Mouse (Mus musculus) heart, postnatal 10 days (tissue): ENCODE results near the gene Unc119b. TPM values are rescaled to one million over a fixed set of nuclear protein-coding genes. Genes with fewer than 3 reads are reported as not detected.
"Not testable (repeated sequence)": the region's sequence is repeated elsewhere in the genome, so short reads cannot be mapped to it uniquely, and the experiment has no call there.

Experiments
- DNase-seq, 2 experiments: peaks; one replicate each; pipeline ENCODE4 v3.0.0; 2021
- intact Hi-C: fragments of 180-260 bp; cut with DNase I; formaldehyde crosslinking; loops from one replicate; pipeline ENCODE4 v1.15.1; 2025
- total RNA-seq, 2 experiments: library from RNA; stranded (reverse); gene quantifications; 2 replicates each; pipeline ENCODE4 v1.2.3; 2021

The Unc119b gene
- total RNA-seq = 10 to 100 TPM; 23.8 TPM

DNA sequence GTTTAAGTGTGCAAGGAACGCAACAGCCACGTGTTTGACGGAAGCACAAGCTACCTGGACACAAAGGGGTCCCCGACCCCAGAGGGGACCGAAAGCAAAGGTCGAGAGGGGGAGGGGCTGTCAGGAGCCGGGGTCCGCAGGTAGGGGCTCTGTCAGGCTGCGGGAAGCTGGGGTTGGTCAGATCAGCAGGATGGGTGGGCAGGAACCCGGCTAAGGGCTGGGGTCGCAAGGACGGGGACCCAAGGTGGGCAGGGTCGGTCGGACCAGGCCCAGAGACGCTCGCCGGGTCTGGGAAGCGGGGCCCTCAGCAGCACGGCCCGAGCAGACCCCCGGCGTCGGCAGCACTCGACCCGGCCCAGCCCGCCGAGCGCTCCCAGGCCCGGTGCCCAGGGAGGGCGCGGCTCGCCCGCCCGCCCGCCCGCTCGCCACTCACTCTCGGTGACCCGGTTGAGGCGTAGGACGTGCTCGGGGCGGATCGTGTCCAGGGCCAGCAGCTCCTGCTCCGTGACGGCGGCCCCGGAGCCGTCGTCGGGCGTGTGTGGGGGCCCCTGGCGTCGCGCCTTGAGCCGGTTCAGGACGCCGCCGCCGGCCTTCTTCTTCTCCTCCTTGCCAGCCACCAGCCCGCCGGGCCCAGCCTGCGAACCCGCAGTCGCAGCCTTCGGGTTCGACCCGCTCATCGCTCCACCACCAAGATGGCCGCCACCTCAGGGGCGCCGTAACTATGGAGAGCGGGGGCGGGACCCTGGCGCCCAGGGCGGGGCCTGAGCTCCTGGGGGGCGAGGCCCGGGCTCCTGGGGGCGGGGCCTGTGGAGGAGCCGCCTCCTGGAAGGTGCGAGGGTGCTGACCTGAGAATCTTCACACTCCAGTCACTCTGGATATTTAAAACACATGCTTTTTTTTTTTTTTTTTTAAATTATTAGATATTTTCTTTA, at the start of gene Unc119b:
TSS of gene Unc119b (minus strand) at position 742 of the 932 bp plus-strand sequence.
- intact Hi-C loops = no loop called here
- peak; percentile 90 to 91 for DNase-seq

- no peak for DNase-seq
- intact Hi-C loops = loop anchor here (10.0 kb wide), 1 partner anchor 209 kb away; the partner anchor contains the start of gene Hnf1a
Observed at GRCm38 (mm10) chr5:115183482-115183881, 48.7 kb upstream of the Unc119b start.

- intact Hi-C loops = loop anchor here (10.0 kb wide), 1 partner anchor 208 kb away; the partner anchor contains the start of gene Hnf1a
- DNase-seq = no peak
Observed at GRCm38 (mm10) chr5:115182925-115183324, 48.1 kb upstream of the Unc119b start.

GRCm38 (mm10) chr5:115181248-115181940, 46.6 kb upstream of the Unc119b start:
- no peak for DNase-seq
- intact Hi-C loops = loop anchor here (10.0 kb wide), 1 partner anchor 207 kb away; the partner anchor contains the start of gene Hnf1a

GRCm38 (mm10) chr5:115179596-115179995, 44.8 kb upstream of the Unc119b start:
- intact Hi-C loops = no loop called here
- DNase-seq = no peak

DNA sequence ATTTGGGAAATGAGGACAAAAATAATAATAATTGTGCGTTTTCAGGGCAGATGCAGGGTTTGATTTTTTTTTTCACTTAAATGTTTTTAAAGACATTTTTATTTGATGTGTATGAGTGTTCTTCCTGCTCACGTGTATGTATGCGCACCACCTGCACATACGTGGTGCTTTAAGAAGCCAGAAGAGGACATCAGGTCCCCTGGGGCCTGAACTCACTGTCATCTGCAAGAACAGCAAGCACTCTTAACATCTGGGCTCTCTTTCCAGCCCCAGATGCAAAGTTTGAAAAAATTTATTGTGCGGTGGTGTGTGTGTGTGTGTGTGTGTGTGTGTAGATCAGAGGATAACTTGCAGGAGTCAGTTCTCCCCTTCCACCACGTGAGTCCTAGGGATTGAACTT, 43.1 kb upstream of the Unc119b start:
- intact Hi-C loops = no loop called here
- no peak for DNase-seq

DNA sequence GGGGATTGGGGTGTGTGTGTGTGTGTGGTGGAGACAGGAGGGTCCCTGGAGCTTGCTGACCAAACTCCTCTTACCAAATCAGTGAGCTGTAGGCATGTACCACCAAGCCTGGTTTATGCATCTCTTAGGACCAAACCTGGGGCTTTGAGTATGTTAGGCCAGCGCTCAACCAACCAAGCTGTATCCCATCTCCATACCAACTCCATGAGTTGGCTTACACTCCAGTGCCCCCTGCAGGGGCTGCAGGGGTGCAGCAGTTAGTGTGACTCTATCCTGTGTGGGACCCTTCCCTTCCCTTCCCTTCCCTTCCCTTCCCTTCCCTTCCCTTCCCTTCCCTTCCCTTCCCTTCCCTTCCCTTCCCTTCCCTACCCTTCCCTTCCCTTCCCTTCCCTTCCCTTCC, 39.8 kb upstream of the Unc119b start:
- no peak for DNase-seq
- intact Hi-C loops = no loop called here

DNA sequence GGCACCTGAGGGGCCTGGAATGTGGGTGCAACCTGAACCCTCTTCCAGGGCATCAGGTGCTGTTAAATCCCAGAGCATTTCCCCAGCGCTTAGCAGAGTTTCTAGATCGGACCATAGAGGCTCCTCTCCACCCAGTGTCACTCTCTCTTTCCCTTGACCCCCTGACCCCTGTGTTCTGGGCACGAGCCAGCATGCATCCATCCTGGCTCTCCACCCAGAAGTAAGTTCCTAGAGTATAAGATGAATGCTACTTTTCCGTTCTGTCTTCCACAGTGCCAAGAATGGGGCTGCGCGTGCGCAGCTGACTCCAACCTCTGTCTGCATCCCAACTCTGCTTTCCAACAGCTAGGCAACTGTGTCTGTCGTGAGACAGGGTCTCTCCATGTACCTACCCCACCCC, 35.4 kb upstream of the Unc119b start:
- intact Hi-C loops = no loop called here

DNA sequence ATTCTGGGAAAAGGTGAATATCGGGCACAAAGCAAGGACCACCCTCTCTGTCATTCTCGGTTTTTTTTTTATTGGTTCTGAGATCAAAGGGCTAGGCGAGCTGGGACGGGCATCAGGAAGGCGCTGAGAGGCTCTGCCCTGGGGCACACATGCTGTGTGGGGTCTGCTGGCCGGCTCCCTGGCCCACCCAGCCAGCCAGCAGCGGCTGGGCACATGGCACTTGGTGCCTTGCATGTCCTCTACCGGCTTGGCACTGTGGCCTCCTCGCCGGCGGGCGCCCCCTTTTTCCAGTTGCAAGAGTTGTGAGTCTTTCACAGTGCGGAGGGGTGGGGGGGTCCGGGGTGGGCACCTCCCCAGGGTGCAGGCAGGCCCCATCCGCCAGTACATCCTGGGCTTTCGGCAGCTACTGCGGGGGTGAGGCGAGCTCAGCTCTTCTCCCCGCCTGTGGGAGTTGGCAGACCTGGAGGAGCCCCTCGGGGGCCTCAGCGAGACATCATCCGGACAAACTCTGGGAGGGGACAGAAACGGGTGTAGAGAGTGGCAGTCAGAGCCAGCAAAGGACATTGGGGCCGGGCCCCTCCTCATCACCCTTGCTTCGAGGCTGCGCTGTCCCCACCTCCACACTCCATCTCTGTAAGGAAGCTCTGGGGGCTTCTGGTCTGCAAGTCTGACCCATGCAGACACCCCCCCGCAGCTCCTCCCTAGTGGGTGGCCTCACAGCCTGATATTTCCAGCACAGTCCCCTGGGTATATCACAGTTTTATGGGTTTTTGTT, 34.1 kb upstream of the Unc119b start:
- no peak for DNase-seq
- intact Hi-C loops = no loop called here

More for the DNA sequence above, 35.4 kb upstream of the Unc119b start:
- DNase-seq = no peak

GRCm38 (mm10) chr5:115167396-115167795, 32.6 kb upstream of the Unc119b start:
- intact Hi-C loops = no loop called here
- DNase-seq = no peak

DNA sequence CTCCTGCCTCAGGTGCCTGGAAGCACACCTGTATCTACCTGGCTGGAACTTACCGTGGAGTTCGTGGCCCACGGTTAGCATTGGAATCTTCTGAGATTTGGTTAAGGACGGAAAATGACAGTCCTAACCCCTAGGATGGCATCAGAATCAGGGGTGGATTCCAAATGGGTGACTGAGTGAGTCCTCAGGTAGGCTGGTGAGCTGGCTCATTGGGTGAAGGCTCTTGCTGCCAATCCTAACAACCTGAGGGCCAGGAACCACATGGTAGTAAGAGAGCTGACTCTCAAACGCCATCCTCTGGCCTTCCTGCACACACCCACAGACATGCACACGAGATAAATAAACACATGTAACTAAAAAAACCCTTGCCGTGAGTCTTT, 32.0 kb upstream of the Unc119b start:
- DNase-seq = no peak
- intact Hi-C loops = no loop called here

- intact Hi-C loops = no loop called here
- DNase-seq = peak in 1 of 2 experiments; percentile 63
Observed at GRCm38 (mm10) chr5:115165895-115166814, 31.4 kb upstream of the Unc119b start.

DNA sequence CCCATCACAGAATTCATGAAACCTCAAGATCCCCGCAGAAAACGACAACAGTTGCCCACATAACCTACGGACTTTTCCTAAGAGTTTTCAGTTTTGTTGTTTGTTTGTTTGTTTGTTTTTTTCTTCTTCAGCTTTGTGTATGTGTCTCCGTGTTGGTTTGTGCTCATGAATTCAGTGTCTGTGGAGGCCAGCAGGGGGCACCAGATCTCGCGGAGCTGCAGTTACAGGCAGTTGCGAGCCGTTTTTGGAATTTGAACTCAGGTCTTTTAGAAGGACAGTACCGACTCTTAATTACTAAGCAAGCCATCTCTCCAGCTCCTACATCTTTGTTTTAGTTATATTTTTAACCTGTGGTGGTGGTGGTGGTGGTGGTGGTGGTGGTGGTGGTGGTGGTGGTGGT, 30.6 kb upstream of the Unc119b start:
- intact Hi-C loops = no loop called here
- DNase-seq = no peak

- DNase-seq = not testable (repeated sequence)
- intact Hi-C loops = loop anchor here (5.0 kb wide), 1 partner anchor 187 kb away; no protein-coding TSS in a partner anchor
Observed at GRCm38 (mm10) chr5:115164446-115164845, 29.7 kb upstream of the Unc119b start.

DNA sequence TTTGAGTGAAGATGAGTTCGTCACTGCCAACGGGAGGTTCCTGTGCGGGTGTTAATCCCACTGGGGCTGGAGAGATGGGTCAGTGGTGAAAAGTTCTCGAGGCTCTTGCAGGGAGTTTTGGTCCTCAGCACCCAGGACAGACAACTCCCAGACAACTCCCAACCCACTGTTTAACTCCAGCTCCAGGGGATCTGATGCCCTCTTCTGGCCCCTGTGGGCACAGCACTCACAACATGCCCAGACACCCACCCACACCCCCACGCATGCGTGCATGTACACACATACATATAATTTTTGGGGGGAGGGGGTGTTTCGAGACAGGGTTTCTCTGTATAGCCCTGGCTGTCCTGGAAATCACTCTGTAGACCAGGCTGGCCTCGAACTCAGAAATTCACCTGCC, 28.8 kb upstream of the Unc119b start:
- intact Hi-C loops = loop anchor here (2.0 to 5.0 kb wide), 2 partner anchors 39 to 186 kb away; no protein-coding TSS in a partner anchor
- peak; percentile 56 to 74 for DNase-seq

GRCm38 (mm10) chr5:115161940-115162279, 27.1 kb upstream of the Unc119b start:
- DNase-seq = not testable (repeated sequence)
- intact Hi-C loops = loop anchor here (2.0 to 5.0 kb wide), 3 partner anchors 25 to 185 kb away; no protein-coding TSS in a partner anchor

DNA sequence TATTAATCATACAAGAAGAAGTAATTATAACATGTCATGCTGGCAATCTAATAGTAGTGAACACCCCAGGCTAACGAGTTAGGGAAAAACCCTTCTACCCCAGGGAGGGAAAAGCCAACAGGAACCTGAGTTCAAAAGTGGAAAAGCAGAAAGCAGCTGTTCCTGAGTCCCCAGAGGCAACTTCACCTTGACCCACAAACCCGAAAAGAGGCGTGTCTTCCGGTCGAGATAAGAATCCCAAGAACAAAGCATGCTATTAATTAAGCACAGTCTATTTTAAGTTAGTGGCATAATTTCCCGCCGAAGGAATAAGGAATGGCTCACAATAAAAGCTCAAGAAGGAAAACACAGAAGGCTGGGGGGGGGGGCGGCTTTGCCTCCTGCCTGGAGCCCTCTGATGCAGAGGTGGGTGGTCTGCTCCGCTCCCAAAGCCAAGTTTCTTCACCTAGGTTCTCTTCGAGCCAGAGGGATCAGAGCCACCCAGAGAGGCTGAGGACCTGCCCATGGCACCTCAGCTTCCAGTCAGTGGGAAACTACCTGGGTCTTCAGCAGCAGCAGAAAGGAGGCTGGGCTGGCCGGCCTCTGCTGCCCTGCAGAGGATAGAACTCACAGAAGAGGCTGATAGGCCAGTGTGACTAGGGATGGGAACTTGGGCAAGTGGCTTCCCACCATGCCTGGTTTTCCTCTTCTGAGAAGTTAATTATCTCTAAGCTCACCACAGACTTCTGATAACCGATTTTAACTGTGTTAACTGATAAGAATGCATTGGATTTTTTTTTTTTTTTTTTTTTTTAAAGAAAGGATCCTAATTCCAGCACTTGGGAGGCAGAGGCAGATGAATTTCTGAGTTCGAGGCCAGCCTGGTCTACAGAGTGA, 26.5 kb upstream of the Unc119b start:
- intact Hi-C loops = loop anchor here (2.0 to 5.0 kb wide), 2 partner anchors 25 to 184 kb away; no protein-coding TSS in a partner anchor
- DNase-seq = peak; percentile 58 to 64

- DNase-seq = no peak
- intact Hi-C loops = loop anchor here (2.0 to 5.0 kb wide), 2 partner anchors 26 to 183 kb away; no protein-coding TSS in a partner anchor
Observed at GRCm38 (mm10) chr5:115160655-115161054, 25.9 kb upstream of the Unc119b start.
